Mouse (Mus musculus): ENCODE results near the gene Stx8.

Gene Stx8

GRCm38 (mm10) chr11:68155821-68156220, 189.8 kb downstream of the Stx8 start:
- no peak for DNase-seq

DNA sequence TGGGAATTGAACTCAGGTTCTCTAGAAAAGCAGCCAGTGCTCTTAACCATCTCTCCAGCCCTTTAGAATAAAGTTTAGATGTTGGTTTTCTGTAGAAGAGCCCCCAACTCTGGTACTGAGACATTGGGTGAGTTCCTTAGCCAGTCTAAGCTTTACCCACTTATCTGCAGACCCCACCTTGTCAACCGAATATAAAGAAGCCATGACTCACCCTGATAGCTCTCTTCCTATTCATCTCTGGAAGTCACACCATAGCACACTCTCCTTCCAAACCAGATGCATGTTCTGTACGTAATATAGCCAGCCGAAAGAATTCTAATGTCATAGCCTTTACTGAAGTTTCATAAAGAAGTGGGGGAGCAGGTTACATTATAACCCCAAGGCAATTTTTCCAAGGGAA, 192.2 kb downstream of the Stx8 start:
- no peak for DNase-seq

DNA sequence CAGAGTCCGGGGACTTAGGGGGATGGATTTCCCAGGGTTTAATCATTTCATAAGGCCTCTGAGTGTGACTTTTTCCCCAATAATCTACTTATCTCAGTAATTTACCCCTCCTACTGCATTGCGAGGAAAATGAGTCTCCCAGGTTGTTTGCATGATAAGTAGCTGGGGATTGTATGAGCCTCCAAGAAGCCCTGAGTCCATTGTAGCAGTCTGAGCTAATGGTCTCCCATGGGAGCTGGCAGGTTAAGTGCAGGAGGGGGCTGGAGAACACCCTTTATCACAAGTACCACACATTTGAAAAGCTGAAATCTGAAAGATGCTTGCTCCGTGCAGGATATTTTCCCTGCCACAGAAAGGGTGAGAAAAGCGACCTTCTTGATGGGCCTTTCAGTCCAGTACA, 193.9 kb downstream of the Stx8 start:
- DNase-seq: no peak

GRCm38 (mm10) chr11:68164408-68164807, 198.4 kb downstream of the Stx8 start:
- no peak for DNase-seq

- no peak for DNase-seq
Observed at GRCm38 (mm10) chr11:68168427-68168826, 202.4 kb downstream of the Stx8 start.

DNA sequence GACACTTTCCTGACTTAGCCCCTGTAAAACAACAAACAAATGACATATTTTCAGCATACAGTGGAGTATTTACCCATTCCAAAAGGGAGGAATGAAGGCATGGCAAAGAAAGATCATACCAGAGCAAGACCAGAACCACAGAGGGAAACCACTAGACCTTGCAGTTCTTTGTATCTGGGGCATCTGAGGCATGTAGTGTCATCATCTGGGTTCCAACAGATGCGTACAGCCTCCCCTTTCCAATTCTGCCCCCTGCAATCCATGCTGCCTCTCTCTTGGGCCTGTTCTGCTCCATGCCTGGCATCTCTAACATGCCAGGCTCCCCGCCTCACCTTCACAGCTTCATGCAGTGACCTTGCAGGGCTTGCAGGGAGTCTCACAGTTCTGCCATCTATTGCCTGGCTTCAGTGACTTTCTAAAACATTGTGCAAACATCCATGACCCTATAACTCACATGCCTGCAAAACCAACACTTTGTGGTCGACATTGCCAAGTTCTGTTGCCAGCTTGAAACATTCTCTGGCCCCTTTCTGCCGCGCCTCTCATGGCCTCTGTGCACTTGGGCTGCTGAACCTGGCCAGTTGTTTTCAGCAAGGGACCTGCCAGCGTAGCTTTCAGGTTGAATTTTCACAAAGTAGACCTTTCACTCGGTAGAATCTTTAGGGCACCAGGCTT, 206.1 kb downstream of the Stx8 start:
- DNase-seq: no peak

GRCm38 (mm10) chr11:68172648-68173045, 206.7 kb downstream of the Stx8 start:
- DNase-seq: no peak

GRCm38 (mm10) chr11:68176550-68176949, 210.6 kb downstream of the Stx8 start:
- DNase-seq: peak; percentile 48

DNA sequence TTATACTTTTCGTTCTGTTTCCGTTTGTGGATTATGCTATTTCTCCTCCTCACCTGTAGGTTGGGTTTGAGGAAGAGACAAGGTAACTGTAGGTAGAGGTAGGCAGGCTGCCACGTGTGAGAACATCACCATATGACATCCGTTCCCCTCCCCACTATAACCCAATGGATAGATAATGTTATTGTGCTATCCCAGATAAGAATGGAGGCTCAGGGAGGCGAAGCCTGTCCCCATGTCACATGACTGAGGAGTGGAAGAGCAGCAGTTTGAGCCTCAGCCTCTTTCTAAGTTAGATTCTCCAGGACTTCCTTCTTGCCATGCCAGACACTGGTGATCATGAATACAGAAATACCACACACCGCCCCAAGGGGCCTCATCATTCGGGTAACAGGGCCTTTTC, 211.4 kb downstream of the Stx8 start:
- DNase-seq: no peak

GRCm38 (mm10) chr11:68185647-68186046, 219.7 kb downstream of the Stx8 start:
- no peak for DNase-seq

DNA sequence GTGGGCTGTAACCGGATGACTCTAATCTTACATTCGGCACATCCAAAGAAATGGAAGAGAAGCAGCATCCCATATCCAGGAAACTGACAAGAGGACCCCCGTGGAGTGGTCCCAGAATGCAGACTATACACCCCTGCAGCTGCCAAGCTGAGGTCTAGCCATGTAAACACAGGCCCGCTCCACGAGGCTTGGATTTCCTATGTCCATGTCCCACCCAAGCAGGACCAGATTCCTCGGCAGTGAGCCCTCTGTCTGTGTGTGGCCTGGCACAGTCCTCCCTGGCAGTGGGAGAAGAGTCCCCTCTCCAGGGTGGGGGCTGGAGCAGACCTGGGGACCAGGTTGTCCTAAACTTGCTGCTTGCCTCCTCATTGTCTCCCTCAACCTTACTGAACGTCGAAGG, 221.2 kb downstream of the Stx8 start:
- DNase-seq: no peak

DNA sequence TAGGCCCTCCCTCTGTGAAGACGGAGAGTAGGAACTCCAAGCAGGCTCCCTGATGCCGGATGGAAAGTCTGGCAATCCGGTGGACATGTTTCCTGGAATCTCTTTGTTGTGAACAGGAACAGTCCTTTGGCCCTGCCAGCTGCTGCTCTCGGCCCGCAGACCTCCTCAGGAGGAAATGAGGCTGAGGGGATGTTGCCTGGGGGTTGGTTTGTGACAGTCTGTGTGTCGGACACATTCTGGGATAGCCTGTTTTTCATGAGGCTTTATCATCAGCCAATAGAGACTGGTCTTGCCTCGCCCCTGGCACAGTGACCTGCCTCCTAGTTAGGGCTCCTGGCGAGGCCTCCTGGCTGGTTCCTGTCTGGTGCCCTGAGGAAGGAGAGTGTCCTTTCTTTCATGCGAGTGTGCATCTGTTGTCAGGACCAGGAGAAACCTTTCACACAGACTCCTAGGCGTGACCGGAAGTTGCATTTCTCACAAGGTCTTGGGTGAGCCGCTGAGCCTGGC, 222.8 kb downstream of the Stx8 start:
- DNase-seq: no peak

DNA sequence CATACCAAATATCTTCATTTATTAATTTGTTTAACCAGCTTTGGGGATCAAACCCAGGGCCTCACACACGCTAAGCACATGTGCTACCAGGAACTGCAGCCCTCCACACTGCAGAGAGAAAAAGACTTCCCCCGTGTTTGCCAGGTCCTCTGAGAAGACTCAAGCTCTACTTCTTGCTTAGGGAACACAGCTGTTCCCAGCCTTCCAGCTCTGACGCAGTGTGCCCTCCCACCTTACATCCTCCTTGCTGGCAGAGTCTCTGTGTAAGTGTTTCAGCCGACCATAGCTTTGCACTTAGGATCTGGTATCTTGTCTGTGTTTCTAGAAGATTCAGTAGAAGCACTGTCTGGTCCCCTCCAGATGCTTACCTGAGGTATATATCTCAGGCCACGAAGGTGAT, 224.9 kb downstream of the Stx8 start:
- no peak for DNase-seq

GRCm38 (mm10) chr11:68195168-68195567, 229.2 kb downstream of the Stx8 start:
- DNase-seq: no peak

DNA sequence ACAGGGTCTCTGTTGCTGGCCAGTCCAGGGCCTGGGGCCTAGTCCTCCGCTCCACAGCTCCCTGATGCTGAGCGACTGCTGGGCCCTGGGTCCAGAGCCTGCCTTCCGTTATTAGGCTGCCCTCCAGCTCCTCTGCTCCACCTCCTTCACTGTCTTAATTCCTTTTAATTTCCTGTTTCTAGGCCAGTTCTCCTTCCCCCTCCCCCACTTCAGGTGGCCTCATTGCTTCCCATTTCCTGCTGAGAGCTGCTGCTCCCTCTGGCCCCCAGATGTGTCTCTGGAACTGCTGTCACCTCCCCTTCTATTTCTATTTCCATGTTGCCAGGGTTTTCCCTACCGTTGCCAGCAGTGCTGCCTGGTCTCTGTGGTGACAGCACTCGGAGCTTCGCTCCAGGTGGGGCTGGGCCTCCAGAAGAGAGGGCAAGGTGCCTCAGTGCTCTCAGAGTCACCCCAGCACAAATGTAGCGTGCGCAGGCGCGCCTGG, 229.7 kb downstream of the Stx8 start:
- peak; percentile 54 for DNase-seq

DNA sequence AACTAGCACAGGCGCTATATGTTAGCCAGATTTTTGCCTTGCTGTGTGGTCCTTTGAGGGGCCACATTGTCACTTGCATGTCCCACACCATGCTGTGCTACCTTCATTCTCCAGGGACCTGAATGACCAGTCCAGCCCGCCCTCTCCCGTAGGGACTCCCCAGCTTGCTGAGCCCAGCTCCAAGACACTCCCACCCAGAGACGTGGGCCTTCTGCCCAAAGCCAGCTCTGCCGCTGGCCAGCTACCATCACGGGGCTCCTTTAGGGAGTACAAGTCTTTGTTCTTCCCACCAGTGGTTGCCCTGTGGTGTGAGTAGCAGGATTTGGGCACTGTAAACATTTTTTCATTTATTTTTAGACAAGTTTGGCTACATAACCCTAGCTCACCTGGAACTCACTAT, 230.6 kb downstream of the Stx8 start:
- no peak for DNase-seq

GRCm38 (mm10) chr11:68197471-68197870, 231.5 kb downstream of the Stx8 start:
- no peak for DNase-seq

DNA sequence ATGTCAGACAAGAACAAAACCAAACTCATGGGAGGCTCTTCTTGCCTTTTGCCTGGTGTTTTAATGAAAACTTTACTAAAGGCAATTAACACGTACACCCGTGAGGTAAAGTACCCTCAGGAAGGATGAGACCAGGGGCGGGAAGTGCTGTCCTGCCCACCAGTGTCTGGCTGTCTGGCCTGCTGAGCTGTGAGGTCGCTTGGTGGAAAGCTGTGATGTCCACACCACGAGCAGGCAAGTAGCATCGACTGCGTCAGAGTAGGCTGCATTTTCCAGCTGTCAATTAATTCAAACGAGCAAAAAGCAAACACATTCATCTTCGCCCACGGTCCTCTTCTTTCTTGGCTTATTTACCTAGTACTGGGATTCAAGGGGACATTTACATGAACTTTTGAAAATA, 232.7 kb downstream of the Stx8 start:
- DNase-seq: no peak

DNA sequence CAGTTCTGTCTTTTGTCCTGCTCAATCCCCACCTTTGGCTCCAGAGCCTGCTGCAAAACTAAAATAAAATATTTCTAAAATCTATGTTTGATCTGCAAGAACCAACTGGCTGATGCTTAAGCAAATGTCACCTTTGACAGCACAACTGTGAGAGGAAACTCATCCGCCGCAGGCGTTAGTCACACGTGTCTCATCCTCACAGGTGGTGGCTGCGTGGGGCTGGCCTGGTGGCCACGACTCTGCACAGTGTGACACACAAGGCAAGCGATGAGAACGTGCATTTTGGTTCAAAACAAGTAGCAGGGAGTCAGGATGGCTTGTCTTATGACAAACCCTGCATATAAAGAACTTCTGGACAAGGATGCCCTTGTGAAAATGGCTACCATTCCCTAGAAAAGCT, 233.1 kb downstream of the Stx8 start:
- no peak for DNase-seq

DNA sequence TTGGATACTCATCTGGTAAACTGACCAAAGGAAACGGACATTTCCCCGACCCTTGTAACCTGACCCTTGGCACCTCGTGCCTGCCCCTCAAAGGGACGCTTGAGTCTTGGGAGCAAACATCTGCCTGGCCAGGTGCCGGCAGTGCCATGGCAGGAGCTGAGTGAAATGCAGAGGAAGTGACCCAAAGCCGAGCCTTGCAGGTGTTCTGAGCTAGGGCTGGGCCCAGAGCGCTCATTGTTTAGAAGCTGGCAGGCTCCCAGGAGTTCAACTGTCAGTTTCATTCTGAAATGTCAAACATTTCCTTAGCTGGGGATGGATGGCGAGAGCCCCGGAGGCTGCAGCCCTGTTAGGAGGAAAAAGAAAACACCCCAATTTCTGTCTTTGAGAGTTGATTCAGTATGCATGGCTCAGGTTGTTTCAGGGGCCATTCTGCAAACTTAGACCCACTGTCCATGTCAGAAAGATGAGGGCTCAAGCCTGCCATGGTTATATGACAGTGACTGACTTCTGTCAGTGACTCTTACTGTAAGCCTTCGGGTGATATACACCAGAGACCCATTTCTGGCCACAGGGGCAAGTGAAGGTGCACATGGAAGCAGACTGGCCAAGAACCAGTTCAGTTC, 233.9 kb downstream of the Stx8 start:
- DNase-seq: peak; percentile 43

DNA sequence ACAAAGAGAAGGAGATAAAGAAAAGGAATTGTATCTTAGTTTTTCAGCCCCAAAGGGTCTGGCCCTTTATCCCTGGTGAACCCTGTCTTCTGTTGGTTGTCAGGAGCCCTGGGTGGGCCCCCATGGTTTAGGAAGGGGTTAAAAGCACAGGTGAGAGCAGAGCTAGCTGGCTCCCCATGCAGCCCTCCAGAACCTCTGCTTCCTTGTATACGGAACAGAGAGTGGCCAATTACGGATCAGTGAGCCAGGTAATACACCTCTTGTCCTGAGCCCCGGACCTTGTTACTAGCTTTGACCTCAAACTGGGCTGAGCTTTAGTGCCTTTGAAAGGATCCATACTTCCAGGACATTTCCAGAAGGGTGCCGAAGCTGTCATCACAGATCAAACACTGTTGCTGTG, 234.5 kb downstream of the Stx8 start:
- DNase-seq: no peak

GRCm38 (mm10) chr11:68201063-68201462, 235.1 kb downstream of the Stx8 start:
- DNase-seq: no peak

DNA sequence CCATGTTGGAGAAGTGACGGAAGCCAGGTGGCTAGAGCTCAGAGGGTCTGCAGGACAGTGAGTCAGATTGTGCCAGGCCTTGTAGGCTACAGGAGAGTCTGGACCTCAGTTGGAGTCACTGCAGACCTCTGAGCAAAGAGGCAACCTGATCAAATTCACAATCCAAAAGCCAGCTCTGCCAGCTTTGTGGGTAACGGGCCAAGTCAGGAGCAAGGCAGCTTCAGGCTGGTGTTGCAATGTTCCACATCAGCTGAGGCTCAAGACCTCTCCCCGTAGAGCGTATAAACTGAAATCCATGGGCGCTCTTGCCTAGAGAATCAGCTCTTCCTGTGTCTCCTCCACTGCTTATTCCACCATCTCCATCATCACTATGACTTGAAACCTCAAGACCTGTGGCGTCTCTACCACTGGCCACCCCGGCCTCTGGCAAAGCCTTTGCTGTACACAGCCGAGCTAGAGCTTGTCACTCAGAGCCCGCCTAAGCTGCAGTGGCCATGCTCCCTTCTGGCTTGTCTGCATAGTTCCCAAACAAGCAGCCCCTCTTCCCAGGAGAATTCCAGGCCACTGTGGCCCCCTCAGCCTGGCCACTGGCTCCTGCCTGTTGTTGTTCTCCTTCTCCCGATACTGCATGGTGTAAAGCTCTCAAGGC, 235.9 kb downstream of the Stx8 start:
- DNase-seq: no peak

GRCm38 (mm10) chr11:68202561-68202960, 236.6 kb downstream of the Stx8 start:
- no peak for DNase-seq
